Mouse (Mus musculus) spleen, embryonic (tissue): ENCODE data around the gene Gm2004.
"Not testable (repeated sequence)": the region's sequence is repeated elsewhere in the genome, so short reads cannot be mapped to it uniquely, and the experiment has no call there.

Experiments
- CTCF ChIA-PET: fragments of 350-600 bp; sonication (Branson Sonifier 250); formaldehyde crosslinking; loops from one replicate; lab custom pipeline; 2022; lab: Charles Lee

Gm2004 gene

GRCm38 (mm10) chr2:176149725-176150124 is at the start of gene Gm2004:
Gm2004 (minus strand) TSS chr2:176149825.
- CTCF ChIA-PET: not testable (repeated sequence)
